Mouse (Mus musculus) heart, adult 11 months (tissue): ENCODE results near the gene Arhgef39.
A peak's percentile ranks its signal among the peaks of the same experiment; 100 is the strongest.

ENCODE experiments used
- DNase-seq: peaks from one replicate; pipeline ENCODE4 v3.0.0; 2022

Arhgef39 gene

DNA sequence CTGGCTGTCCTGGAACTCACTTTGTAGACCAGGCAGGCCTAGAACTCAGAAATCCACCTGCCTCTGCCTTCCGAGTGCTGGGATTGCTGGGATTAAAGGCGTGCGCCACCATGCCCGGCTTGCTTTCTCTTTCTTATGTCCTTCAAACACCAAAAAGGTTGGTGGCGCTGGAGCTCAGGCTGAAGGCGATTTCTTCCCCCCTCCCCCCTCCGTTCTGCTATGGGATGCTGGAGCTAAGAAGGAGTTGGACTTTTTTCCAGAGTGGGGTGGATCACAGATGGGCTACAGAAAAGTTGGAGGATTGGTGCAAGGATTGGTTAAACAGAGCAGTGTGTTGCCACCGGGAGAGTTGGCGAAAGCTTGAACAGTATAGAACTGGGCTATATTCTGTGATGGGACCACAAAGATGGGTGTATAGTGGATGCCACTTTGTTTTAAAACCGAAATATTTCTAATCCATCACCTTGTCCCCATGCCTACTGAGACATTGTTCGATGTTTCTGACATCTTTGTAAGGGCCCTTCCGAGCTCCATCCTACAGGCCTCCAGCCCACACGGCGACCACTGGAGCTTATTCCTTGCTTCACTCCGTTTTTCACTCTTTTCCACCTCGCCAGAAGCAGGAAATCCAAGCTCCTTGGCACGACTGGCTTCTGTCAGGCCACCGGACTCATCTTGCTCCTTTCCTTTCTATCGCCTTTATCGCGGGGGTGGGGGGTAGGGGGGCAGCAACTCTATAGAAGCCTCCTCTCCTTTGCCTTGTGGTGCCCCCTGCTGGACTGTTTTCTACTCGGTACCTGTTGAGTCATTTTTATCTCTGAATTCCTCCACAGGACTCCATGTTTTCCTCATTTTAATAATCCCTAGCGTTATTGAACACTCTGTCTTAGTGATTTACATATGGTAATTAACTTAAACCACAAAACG lies 20.3 kb downstream of the Arhgef39 start:
- peak; percentile 91 for DNase-seq

DNA sequence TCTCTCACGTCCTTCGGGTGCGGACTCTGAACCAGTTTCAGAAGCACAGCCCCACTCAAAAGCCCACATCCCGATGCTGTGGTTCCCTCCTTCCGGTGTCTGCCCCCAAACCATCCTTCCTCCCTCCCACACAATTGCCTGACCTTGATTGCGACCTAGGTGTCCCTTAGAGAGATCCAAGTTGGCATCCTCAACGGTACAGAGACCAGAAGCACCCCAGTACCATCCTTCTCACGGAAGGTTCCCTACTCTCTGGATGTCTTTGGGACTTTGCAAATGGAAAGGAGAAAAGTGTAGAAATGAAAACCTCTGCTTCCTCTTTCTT lies 21.0 kb downstream of the Arhgef39 start:
- no peak for DNase-seq

GRCm38 (mm10) chr4:43477857-43478533 lies 21.5 kb downstream of the Arhgef39 start:
- DNase-seq: peak; percentile 98

DNA sequence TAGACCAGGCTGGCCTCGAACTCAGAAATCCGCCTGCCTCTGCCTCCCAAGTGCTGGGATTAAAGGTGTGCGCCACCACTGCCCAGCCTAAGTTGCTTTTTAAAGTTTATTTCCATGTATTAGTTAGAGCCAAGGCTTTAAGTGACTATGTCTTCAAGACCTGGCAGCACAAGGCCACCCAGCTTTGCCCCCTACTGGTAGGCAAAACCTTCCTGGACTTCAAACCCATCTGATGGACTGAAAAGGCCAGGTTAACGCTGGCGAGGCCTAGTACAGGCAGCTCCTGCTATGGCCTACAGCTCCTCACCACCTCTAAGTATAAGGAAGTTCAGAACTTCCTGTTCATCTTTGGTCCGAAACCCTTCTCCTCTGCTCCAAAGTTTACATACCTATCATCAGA lies 22.9 kb downstream of the Arhgef39 start:
- no peak for DNase-seq

DNA sequence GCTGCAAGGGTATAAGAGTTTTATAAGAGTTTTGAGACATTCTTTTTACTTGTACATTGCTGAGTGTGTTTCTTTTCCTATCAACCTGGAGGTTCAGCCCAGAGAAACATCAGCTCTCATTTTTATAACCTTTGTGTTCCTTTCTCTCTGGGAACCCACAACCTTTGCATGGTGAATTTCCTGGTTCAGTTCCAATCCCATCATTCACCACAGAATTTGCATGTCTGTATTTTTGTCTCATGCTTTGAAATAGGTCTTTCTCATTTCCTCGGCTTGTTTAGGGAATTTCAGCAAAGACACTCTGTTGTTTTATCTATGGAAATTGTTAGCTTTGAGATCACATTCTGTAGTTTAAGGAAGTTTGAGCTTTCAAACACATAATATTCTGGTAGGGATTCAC lies 25.9 kb downstream of the Arhgef39 start:
- DNase-seq: no peak

DNA sequence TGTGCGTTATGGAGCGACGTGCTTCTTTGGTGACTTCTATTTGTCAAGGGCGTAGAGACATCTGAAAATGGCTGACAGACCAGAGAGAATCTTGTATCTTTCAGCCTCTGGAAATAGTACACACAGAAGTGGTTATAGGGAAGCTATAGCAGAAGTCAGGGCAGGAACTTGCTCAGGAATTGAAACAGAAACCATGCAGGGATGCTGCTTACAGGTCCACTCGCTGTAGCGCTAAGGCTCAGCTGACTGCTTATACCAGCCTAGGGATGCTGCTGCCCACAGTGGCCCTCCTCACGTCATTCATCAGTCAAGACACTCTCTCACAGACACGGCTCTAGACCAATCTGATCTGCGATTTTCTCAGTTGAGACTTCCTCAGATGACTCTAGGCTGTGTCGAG lies 29.2 kb downstream of the Arhgef39 start:
- peak; percentile 89 for DNase-seq

- no peak for DNase-seq
Observed at GRCm38 (mm10) chr4:43466872-43467271, 32.6 kb downstream of the Arhgef39 start.

DNA sequence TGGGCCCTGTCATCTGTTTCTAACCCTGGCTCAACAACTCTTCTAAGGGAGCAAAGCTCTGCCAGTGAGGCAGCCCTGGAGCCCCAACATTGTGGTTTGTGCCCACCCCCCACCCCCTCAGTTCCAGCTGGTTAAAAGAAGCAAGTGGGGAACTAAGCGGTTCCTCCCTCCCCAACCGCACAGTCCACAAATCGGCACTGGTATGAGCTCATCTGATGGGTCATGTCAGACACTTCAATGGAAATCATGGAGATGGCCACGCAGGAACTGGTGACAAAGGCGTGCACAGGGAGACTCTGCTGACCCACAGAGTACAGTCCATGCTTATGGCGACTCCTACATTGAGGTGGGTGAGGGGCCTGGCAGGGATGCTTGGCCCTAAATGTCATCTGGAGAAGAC lies 33.6 kb downstream of the Arhgef39 start:
- peak; percentile 91 for DNase-seq

GRCm38 (mm10) chr4:43463102-43463501 lies 36.4 kb downstream of the Arhgef39 start:
- no peak for DNase-seq

GRCm38 (mm10) chr4:43457124-43457523 lies 42.4 kb downstream of the Arhgef39 start:
- peak; percentile 88 for DNase-seq

- DNase-seq: no peak
Observed at GRCm38 (mm10) chr4:43456470-43456869, 43.0 kb downstream of the Arhgef39 start.

DNA sequence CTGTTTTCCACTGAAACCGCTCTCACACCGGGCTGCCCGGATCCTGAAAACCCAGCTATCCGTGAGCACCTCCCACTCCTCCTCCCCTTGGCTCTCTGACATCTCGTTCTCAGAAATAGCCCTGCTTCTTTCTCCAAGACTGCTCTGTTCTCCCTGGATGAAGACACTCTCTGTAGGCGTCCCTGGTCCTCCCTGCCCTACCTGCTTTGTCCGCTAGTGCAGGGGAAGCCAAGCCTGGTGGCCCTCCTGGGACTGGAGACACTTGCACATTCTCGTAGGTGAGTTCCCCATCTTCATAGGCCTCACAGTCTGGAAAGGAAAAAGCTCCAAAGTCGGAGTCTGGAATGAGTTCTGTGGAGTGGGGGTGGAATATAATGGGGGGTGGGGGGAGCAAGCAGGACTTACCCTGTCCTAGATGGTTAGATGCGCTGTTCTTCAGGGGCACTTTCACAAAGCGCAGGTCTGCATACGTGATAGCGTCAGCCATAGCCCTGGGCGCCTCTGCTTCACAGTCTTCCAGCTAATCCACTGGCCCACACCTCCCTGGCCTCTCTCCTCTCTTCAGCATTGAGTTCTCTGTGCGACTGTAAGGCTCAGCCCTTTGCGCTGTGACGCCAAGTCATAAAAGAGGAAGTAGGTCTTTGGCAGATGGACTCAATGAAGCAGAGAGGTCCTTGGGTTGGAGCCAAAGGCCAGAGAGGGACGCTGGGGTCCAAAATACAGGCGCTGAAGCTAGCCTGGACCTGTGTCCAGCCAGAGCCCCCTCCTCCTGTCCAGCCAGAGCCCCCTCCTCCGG lies 45.3 kb downstream of the Arhgef39 start, which contains the start of gene Cd72:
Gene Cd72 (minus strand): TSS at position 588 of the 796 bp plus-strand sequence.
- peak; percentile 94 for DNase-seq

DNA sequence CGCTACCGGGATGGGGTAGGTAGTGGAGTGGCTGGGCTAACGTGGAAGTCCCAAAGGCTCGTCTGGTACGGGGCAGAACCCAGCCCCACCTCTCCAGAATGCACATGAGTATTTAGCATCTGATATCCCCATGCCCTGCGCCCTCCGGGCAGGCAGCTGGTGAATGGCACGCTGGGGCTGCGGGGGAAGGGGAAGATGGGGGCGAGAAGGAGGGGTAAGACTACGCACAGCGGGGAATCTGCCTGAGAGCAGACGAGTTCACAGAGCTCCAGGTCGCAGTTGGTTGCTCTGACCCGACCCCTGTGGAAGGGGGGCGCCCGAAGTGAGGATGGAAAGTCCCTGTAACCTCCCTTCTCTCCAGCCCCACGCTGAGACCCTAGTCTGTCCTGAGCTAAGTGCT lies 46.1 kb downstream of the Arhgef39 start:
- DNase-seq: no peak

DNA sequence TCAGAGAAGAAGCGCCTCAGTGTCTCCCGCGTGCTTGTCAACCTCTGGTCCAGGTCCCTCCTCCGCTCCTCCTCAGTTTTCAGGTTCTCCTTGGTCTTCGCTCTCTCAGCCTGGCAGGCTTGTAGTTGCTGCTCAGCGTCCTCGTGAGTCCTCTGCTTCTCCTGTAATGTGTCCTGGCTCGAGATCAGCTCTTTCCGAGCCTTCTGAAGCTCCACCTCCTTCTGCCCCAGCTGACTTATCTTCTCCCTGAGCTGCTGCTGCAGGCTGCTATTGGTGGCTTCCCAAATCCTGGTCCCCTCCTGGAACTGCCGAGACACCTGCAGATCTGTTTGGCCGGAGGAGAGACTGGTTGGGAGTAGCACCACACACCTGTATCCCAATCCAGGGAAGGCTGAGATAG lies 47.2 kb downstream of the Arhgef39 start:
- peak; percentile 92 for DNase-seq

DNA sequence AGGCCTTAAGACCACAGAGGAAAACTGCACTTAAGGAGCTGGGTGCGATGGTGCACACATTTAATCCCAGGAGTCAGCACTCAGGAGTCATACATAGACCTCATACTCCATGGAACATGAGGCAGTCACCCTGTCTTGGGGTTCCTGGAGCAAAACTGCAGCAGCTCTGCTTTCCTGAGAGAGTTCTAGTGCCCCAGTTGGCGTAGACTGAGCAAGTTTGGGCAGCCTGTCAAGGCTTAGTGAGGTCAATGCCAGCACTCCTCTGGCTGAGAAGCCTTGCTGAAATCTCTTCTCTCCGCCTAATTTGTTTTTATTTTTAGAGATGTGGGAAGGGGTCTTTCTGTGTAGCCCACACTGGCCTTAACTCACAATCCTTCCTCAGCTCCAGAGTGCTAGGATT lies 50.9 kb downstream of the Arhgef39 start:
- DNase-seq: no peak

GRCm38 (mm10) chr4:43447251-43447650 lies 52.2 kb downstream of the Arhgef39 start:
- peak; percentile 97 for DNase-seq
